Mouse (Mus musculus) lung, postnatal 0 days (tissue): ENCODE data around the gene Ptgir.

Source experiments
- CTCF ChIP-seq: IDR thresholded peaks from 2 replicates; pipeline ENCODE4 v1.5.1; 2016; ENCODE audit warnings: antibody characterized with exemption, mild to moderate bottlenecking
- EP300 ChIP-seq: IDR thresholded peaks from 2 replicates; pipeline ENCODE4 v1.6.1; 2016; ENCODE audit warnings: antibody characterized with exemption, mild to moderate bottlenecking, control low read depth

DNA sequence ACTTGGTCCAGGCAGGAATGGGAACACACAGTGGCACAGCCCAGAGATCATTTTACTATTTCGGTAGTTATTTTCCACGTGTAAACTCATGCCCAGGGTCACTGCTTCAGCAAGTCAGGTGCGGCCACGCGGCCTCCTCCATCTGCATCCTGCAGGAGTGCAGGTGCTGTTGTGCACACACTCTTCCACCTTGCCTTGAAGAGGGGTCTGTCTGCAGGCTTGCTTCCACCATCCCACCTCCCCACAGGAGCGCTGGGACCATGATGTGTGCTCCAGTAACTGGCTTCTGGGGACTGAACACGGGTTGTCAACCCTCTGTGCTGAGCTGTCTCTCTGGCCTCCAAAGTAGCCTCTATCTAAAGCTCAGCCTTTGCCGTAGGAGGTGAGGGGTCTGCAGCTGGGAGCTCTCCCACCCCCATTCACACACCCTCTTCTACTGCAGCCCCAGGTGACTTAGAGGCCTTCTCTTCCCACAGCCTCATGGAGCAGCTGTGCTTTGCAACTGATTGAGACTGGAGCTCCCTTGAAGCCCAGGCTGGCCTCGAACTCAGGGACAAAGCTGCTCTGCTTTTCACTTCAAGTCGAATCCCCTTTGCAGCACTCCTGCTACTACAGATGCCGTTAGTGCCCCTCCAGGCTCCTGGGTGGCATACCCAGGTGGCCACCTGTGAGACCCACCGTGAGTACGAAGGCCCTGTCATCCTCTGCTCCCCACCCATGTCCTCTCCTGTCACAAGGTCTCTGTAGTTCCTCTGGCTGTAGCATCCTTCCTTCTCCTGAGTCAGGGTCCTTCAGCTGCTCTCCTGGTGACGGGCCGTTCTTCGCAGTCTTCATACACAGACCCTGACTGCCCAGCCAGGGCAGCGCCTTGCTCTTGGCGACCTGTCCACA, 8.4 kb downstream of the Ptgir start:
- TF ChIP-seq CTCF (no peak), EP300 (no peak)
